Mouse (Mus musculus): Measurements from ENCODE around the gene Zfyve19.
A peak's percentile ranks its signal among the peaks of the same experiment; 100 is the strongest.

GRCm38 (mm10) chr2:119250826-119251478 lies 42.5 kb downstream of the Zfyve19 start:
- TF ChIP-seq CTCF (IDR thresholded peaks at IDR 0.05; ENCODE audit: extremely low read depth, insufficient read depth, insufficient read length, insufficient replicate concordance) (peak; percentile 93), POLR2A (IDR thresholded peaks at IDR 0.05; ENCODE audit: low read depth, low read length) (no peak)

All from spleen, adult 2 months (tissue).